ENCODE assay signal across 10 mouse cellular contexts in the genomic region with DNA sequence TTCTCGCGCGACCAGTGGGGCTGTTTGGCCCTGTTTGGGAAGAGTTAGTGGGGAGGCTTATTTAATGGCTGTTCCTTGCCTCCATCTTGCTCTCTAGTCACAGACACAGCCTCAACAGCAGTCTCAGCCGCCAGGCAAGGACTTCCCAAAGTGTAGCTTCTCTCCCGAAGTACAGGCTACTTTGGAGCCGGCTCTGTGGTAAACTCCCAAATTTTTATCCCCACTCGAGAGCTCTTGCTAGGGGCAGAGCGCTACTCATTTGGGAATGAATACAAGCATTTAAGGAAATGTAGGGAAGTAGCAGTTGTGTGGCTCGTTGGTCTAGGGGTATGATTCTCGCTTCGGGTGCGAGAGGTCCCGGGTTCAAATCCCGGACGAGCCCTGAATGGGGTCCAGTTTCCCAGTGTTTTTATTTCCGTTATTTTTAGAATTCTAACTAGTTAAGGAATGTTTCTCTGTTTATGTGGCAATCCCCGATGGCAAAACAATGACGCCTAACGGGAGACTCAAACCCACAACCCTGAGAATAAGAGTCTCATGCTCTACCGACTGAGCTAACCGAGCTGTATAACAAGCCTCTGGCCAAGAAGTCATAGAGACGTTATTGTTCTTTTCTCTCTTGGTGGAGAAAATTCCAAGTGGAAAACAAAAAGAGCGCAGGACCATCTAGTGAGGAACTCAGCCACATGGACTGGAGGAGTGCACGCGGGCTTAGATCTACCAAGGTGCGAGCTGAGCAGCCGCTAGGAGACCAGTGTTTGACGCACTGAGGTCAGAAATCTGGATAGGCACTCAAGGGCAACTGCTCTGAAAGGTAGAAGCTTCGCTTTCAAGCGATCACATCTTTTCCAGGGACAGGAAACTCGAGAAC. TPM values are rescaled to one million over a fixed set of nuclear protein-coding genes. Genes with fewer than 3 reads are reported as not detected.
A peak's percentile ranks its signal among the peaks of the same experiment; 100 is the strongest.
DNase-seq lines count a peak whose midpoint lies in the region; ATAC-seq and TF ChIP-seq lines count a peak whose summit lies in the region.
"Had no signal": no experiment of that assay in that cellular context is flagged by ENCODE, and none has a peak within 500 bp of the region (broad histone marks: within the 10 kb centered on the region; RNA-seq: fewer than 3 reads in every experiment).

No protein-coding gene starts in this region.

- no peak for TF ChIP-seq CTCF in liver, postnatal 0 days (IDR thresholded peaks at IDR 0.05; ENCODE audit: low read depth)

- peak overlapping the region; percentile 9; the same call in 1 of the 2 replicates for H3K4me2 ChIP-seq in liver, postnatal 0 days (ENCODE audit: low read depth, low read length)

- no peak overlapping the region for H3K4me3 ChIP-seq in liver, postnatal 0 days (ENCODE audit: low read depth, low read length)

- no peak overlapping the region for H3K9ac ChIP-seq in liver, postnatal 0 days (replicated peaks)

- H3K36me3 ChIP-seq in liver, postnatal 0 days (replicated peaks; ENCODE audit: insufficient read depth, low read length) = no peaks in the 10 kb centered on the region

- DNase-seq in left cerebral cortex, postnatal 10 days (ENCODE audit: extremely low spot score in 1 of 2, low spot score in 2 of 2) = peak; percentile 21 to 34
- DNase-seq in left cerebral cortex, adult 11 months (ENCODE audit: low spot score) = no peak
- DNase-seq in embryo, embryonic 10 days (ENCODE audit: low spot score) = peak; percentile 70
- peak; percentile 32 to 55 for DNase-seq in frontal cortex, postnatal 36 days (ENCODE audit: low spot score in 2 of 2)
- no peak for DNase-seq in liver, postnatal 0 days
- no peak for DNase-seq in urinary bladder, adult 2 months (ENCODE audit: low spot score)
- DNase-seq in lung, postnatal 36 days = no peak
- DNase-seq in kidney, postnatal 4 days = no peak

- peaks cover 17% of the 10 kb centered on the region for H3K4me1 ChIP-seq in liver, postnatal 0 days (ENCODE audit: insufficient read depth)

- peak; percentile 30; the same call in 1 of the 2 replicates for ATAC-seq in liver, postnatal 0 days

- intact Hi-C loops in left cerebral cortex, postnatal 10 days (cut with DNase I) = loop anchor here (10.0 kb wide), 2 partner anchors 726 to 1116 kb away; partner anchors contain the start of gene Zfp946

- WGBS in liver, postnatal 0 days (ENCODE audit: insufficient replicate concordance) = 22% methylated on average over 31 of the region's 31 CpGs

- TF ChIP-seq EP300 in liver, postnatal 0 days (IDR thresholded peaks at IDR 0.05; ENCODE audit: low read depth) = no peak

- no peaks in the 10 kb centered on the region for H3K9me3 ChIP-seq in liver, postnatal 0 days (ENCODE audit: low read length)

- H3K27ac ChIP-seq in liver, postnatal 0 days (ENCODE audit: low read depth) = no peak overlapping the region

- H3K27me3 ChIP-seq in liver, postnatal 0 days (ENCODE audit: insufficient read depth, low read length) = 0 out of 2 replicates have a peak, but pooled peaks cover 12% of the 10 kb centered on the region

RNA-seq across cellular contexts. Expression of gene Zfp213, which starts 23.2 kb away (rescaled TPM):
- 1 to 10 TPM; 6.6 to 6.7 TPM for total RNA-seq in left cerebral cortex, postnatal 10 days (2021)
- 5.2 and 5.5 TPM in 2 replicates for polyA plus RNA-seq in liver, postnatal 0 days (2015; fragmentation: Nextera tagmentation; extraction: Ambion mirVana)
- polyA plus RNA-seq in urinary bladder, adult 2 months (2012; rRNA removed) = 7.6 and 7.8 TPM in 2 replicates

RNA-seq across cellular contexts. Expression of gene Zfp13, which starts 58.4 kb away (rescaled TPM):
- 10 to 100 TPM; 29.3 to 33.8 TPM for total RNA-seq in left cerebral cortex, postnatal 10 days (2021)
- 1.1 and 1.4 TPM in 2 replicates for polyA plus RNA-seq in liver, postnatal 0 days (2015; fragmentation: Nextera tagmentation; extraction: Ambion mirVana)
- 9.2 and 11.9 TPM in 2 replicates for polyA plus RNA-seq in urinary bladder, adult 2 months (2012; rRNA removed)

RNA-seq across cellular contexts. Expression of gene Zscan10, which starts 59.8 kb away (rescaled TPM):
- total RNA-seq in left cerebral cortex, postnatal 10 days (2021) = not detected
- polyA plus RNA-seq in liver, postnatal 0 days (2015; fragmentation: Nextera tagmentation; extraction: Ambion mirVana) = not detected in 2 replicates
- polyA plus RNA-seq in urinary bladder, adult 2 months (2012; rRNA removed) = 0.04 TPM in 2 replicates
- polyA plus RNA-seq: large intestine, adult 2 months; spleen, adult 2 months had no signal

Comparison
In these comparisons a context has a peak if more than half of its experiments do, and no peak if none do; other contexts are left out.
1. DNase-seq: peak in left cerebral cortex, postnatal 10 days (2 of 2), embryo, embryonic 10 days (single experiment) and frontal cortex, postnatal 36 days (2 of 2); none in left cerebral cortex, adult 11 months (single experiment), liver, postnatal 0 days (single experiment), urinary bladder, adult 2 months (single experiment), lung, postnatal 36 days (single experiment) and kidney, postnatal 4 days (0 of 2).